Mouse (Mus musculus) bone marrow macrophage, adult 2 months (primary cell): ENCODE measurements around the gene Akap13. TPM values are rescaled to one million over a fixed set of nuclear protein-coding genes. Genes with fewer than 3 reads are reported as not detected.

Experiments
- H3K27ac ChIP-seq: 2 replicates; pipeline ENCODE4 v1.5.1; 2012; ENCODE audit warnings: low read depth, low read length; ENCODE audit not compliant: insufficient read depth
- H3K4me1 ChIP-seq: 2 replicates; pipeline ENCODE4 v1.6.1; 2012; ENCODE audit warnings: low read length; ENCODE audit not compliant: control insufficient read depth, insufficient read depth
- H3K4me3 ChIP-seq: 2 replicates; pipeline ENCODE4 v1.5.1; 2012; ENCODE audit warnings: mild to moderate bottlenecking, low read length, moderate library complexity; ENCODE audit not compliant: insufficient read depth
- CTCF ChIP-seq: IDR thresholded peaks from 2 replicates; pipeline ENCODE4 v1.5.1; 2012; ENCODE audit warnings: low read depth, mild to moderate bottlenecking, low read length, moderate library complexity
- POLR2A ChIP-seq: IDR thresholded peaks from 2 replicates; pipeline ENCODE4 v1.6.1; 2012; ENCODE audit warnings: mild to moderate bottlenecking, low read depth, low read length, borderline replicate concordance
- polyA plus RNA-seq: library from polyadenylated mRNA; stranded (reverse); fragments of >200 nt; gene quantifications from 2 replicates; pipeline ENCODE4 v1.2.4, GENCODE M21; 2012; ENCODE audit not compliant: missing spikeins, insufficient read depth, insufficient read length

Gene Akap13
- polyA plus RNA-seq, 1 experiment, result 58.4 TPM

DNA sequence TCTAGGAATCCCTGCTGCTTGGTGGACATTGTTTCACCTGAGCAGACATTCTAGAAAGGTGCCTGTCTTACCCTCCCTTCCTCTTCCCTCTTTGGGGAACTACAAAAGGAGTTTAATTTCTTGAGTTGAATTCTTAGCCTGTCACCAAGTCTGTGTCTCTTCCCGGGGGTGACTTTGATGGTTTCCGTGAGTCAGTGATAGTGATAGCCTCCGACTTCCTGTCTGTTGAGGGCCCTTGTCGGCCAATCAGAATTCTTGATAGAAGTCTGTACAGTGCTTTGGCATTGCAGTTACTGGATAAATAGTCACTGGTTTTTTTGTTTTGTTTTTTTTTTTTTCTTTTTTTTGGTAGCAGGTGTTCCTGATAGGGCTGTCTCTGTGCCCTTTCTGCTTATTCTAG lies 116.8 kb downstream of the Akap13 start:
- Histone ChIP-seq H3K4me1 (peaks cover 35% of the 10 kb centered on the region), H3K4me3 (no peak overlapping the region), H3K27ac (peak overlapping the region; percentile 15)
- TF ChIP-seq POLR2A (no peak), CTCF (no peak)

DNA sequence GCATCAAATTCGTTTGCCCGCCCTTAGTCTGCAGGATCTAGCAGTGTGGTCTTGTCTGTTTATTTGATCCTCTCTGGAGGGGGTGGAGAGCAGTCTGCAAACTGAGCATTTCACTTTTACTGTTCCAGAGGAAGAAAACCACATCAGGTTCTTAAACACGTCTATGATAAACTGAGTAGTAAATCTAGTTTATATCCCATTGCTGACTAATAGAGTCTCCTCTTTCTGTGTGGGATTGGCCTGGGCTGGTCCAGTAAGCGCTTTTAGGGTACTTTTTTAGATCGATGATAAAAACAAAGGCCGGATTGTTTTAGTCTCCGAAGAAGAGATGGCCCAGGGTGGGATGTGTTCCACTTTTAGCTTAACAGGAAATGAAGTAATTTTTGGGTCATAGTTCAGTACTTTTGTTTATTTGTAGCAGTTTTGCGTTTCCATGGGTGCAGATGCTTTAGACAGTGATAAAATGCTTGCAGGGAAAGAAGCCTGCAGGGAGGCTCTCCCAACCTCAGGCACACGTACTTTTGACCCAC lies 119.9 kb downstream of the Akap13 start:
- TF ChIP-seq CTCF, result no peak
- TF ChIP-seq POLR2A, result no peak
- H3K4me3 ChIP-seq, result peak overlapping the region; percentile 14
- H3K4me1 ChIP-seq, result peaks cover 36% of the 10 kb centered on the region

GRCm38 (mm10) chr7:75575800-75576585 lies 120.7 kb downstream of the Akap13 start:
- no peak for TF ChIP-seq POLR2A
- TF ChIP-seq CTCF, result no peak
- Histone ChIP-seq H3K4me1 (peaks cover 31% of the 10 kb centered on the region), H3K27ac (peak overlapping the region; percentile 90)

More for the DNA sequence above, 119.9 kb downstream of the Akap13 start:
- H3K27ac ChIP-seq, result peak overlapping the region; percentile 90

GRCm38 (mm10) chr7:75576851-75577250 lies 121.5 kb downstream of the Akap13 start:
- H3K4me3 ChIP-seq, result no peak overlapping the region
- TF ChIP-seq POLR2A, result no peak
- H3K27ac ChIP-seq, result 0 out of 2 replicates have a peak overlapping the region, but pooled peaks have one; percentile 11
- H3K4me1 ChIP-seq, result peaks cover 23% of the 10 kb centered on the region

More at GRCm38 (mm10) chr7:75575800-75576585, 120.7 kb downstream of the Akap13 start:
- H3K4me3 ChIP-seq, result no peak overlapping the region

- Histone ChIP-seq H3K27ac (no peak overlapping the region), H3K4me1 (peaks cover 18% of the 10 kb centered on the region), H3K4me3 (no peak overlapping the region)
- TF ChIP-seq CTCF (no peak), POLR2A (no peak)
Measured at GRCm38 (mm10) chr7:75577353-75577752, 122.0 kb downstream of the Akap13 start.

- Histone ChIP-seq H3K27ac (no peak overlapping the region), H3K4me3 (no peak overlapping the region), H3K4me1 (peaks cover 17% of the 10 kb centered on the region)
- TF ChIP-seq CTCF, result no peak
- no peak for TF ChIP-seq POLR2A
Measured at GRCm38 (mm10) chr7:75578647-75579046, 123.3 kb downstream of the Akap13 start.

DNA sequence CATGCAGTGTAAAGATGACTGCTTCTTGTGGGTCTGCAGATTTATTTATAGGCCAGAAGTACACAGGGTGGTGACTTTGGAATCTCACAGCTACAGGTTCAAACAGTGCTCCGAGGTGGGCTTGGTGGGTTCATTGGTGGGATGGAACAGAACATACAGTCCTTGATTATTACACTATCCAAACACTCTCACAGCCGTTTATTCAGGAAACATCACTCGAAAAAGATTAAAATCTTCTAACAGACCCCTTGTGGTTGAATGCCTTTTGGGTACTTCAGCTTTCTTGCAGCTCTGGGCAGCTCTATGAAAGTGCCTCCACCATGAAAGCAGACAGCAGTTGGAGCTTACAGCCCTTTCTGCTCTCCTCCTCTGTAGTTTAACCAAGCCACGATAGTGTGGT lies 126.8 kb downstream of the Akap13 start:
- TF ChIP-seq POLR2A (no peak), CTCF (no peak)
- Histone ChIP-seq H3K4me1 (peaks cover 15% of the 10 kb centered on the region), H3K4me3 (no peak overlapping the region), H3K27ac (no peak overlapping the region)

GRCm38 (mm10) chr7:75584100-75584499 lies 128.8 kb downstream of the Akap13 start:
- Histone ChIP-seq H3K4me1 (peaks cover 22% of the 10 kb centered on the region), H3K27ac (no peak overlapping the region), H3K4me3 (no peak overlapping the region)
- TF ChIP-seq POLR2A (no peak), CTCF (no peak)

GRCm38 (mm10) chr7:75585409-75585808 lies 130.1 kb downstream of the Akap13 start:
- no peak overlapping the region for H3K4me3 ChIP-seq

DNA sequence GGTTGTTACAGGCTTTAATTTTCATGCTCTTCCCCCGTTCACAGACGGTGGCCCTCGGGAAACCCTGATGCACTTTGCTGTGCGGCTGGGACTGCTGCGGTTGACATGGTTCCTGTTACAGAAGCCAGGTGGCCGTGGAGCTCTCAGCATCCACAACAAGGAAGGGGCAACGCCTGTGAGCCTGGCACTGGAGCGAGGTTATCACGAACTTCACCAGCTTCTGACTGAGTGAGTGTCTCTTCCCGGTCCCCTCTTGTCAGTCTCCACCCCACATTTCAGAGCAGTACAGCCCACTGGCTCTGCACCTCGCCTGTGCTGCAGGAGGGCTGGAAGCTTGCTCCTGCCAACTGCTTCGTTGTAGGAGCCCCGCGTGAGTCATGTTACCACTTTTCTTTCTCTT lies 130.8 kb downstream of the Akap13 start:
- H3K4me1 ChIP-seq, result peaks cover 28% of the 10 kb centered on the region
- no peak overlapping the region for H3K27ac ChIP-seq
- no peak overlapping the region for H3K4me3 ChIP-seq
- TF ChIP-seq POLR2A (no peak), CTCF (no peak)

More at GRCm38 (mm10) chr7:75585409-75585808, 130.1 kb downstream of the Akap13 start:
- no peak for TF ChIP-seq POLR2A
- no peak for TF ChIP-seq CTCF
- Histone ChIP-seq H3K27ac (no peak overlapping the region), H3K4me1 (peaks cover 28% of the 10 kb centered on the region)
